Mouse (Mus musculus): ENCODE data around the gene Ces1g. TPM values are rescaled to one million over a fixed set of nuclear protein-coding genes. Genes with fewer than 3 reads are reported as not detected.

The Ces1g gene
- total RNA-seq, 4 experiments from 2014 or later: 0.19 TPM; not detected in 3

Other genes starting within 250 kb of the Ces1g start
- not detected for gene Ces1c, start 206.0 kb downstream of the Ces1g start, total RNA-seq (2022)
- gene Ces1d, start 139.5 kb downstream of the Ces1g start, total RNA-seq (2022): 100 to 1,000 TPM; 274 to 413 (median 315) TPM
- 1 to 10 TPM in 1 of 4 experiments, under 1 TPM in 3; 0.49 to 1.3 (median 0.81) TPM for gene Ces1e, start 107.7 kb downstream of the Ces1g start, total RNA-seq (2022)
- gene Ces1f, start 57.6 kb downstream of the Ces1g start, total RNA-seq (2022): 1 to 10 TPM in 1 of 4 experiments, under 1 TPM in 3; 0.25 to 1.2 (median 0.57) TPM
- not detected for gene Ces1h, start 42.4 kb upstream of the Ces1g start, total RNA-seq (2022)
- gene Ces5a, start 198.5 kb upstream of the Ces1g start, total RNA-seq (2022): not detected

Measured in heart, adult 8-10 months (tissue).